Mouse (Mus musculus): ENCODE results near the gene Gm30083. TPM values are rescaled to one million over a fixed set of nuclear protein-coding genes. Genes with fewer than 3 reads are reported as not detected.

Gm30083 gene
- total RNA-seq, 2 experiments from 2014 or later: not detected

GRCm38 (mm10) chr14:33965675-33966074 is 49.3 kb downstream of the Gm30083 start:
- ATAC-seq (ENCODE audit: poor library complexity, severe bottlenecking): no peak

DNA sequence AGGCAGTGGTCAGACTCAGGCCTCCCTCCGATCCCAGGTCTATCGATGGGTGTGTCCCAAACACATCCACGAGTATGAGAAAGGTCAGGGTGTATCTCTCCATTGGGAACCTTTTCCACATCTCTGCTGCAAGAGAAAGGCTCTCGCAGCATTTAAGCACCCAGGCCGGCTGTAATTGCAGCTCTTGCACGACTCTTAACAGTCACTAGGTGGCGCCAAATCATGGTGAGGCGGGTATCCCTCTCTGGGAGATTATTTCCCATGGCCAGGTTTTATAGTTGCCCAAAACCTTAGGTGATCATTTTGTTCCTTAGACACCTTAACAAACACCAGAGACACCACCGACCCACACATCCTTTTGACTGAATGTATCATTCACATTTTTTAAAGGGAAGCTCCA is 55.6 kb downstream of the Gm30083 start:
- ATAC-seq (ENCODE audit: poor library complexity, severe bottlenecking): no peak

DNA sequence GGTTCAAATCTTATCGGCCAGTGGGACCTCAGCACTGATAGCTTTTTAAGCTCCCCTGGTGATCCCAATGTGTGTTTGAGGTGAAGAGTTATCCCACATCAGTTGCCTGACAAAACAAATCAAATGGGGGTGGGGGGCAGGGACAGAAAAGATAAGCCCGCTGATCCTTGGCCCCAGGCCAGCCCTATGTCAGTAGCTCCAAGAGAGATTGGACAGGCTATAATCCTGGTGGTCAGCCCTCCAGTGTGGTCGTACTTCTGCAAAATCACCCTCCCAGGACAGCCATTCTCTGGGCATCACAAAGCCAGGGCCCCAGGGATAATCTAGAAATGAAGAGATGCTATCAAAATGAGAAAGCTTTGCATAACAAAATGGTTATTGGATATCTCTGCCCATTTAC is 56.1 kb downstream of the Gm30083 start:
- ATAC-seq (ENCODE audit: poor library complexity, severe bottlenecking): no peak

GRCm38 (mm10) chr14:33958186-33958585 is 56.8 kb downstream of the Gm30083 start:
- ATAC-seq (ENCODE audit: poor library complexity, severe bottlenecking): no peak

DNA sequence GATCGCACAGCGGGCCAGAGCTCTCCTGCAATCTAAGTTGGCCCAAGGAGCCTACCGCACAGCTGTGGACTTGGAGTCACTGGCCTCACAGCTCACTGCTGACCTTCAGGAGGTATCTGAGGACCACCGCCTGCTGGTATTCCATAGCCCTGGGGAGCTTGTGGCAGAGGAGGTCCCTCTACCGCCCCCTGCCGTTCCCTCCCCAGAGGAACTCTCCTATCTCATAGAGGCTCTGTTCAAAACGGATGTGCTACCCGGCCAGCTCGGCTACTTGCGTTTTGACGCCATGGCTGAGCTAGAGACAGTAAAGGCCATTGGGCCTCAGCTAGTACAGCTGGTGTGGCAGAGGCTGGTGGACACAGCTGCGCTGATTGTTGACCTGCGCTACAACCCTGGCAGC is 58.9 kb downstream of the Gm30083 start:
- ATAC-seq (ENCODE audit: poor library complexity, severe bottlenecking): no peak

DNA sequence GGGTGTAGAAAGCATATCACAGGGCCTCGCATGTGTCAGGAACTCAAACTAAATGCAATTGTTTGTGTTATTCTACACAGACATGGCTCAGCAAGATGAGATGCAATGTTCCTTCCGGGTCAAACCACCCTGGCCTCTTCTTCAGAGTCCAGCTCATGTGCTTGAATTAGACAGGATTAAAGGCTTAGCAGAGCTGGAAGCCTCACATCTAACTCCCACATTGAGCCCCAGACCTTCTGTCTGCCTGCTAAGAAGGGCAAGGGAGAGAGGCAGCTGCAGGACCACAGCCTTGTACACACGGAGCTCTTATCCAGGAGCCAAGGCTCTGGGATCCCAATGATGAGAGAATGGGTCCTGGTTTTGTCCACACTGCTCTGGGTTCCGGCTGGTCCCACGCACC is 61.2 kb downstream of the Gm30083 start, which contains the start of gene Rbp3:
Rbp3 (plus strand) TSS at position 243 of the 400 bp plus-strand sequence.
- ATAC-seq (ENCODE audit: poor library complexity, severe bottlenecking): no peak

GRCm38 (mm10) chr14:33952233-33952981 is 62.6 kb downstream of the Gm30083 start:
- no peak for ATAC-seq (ENCODE audit: poor library complexity, severe bottlenecking)

- no peak for ATAC-seq (ENCODE audit: poor library complexity, severe bottlenecking)
These were observed 68.9 kb downstream of the Gm30083 start for GRCm38 (mm10) chr14:33946125-33946524.

GRCm38 (mm10) chr14:33942222-33942621 is 72.8 kb downstream of the Gm30083 start:
- no peak for ATAC-seq (ENCODE audit: poor library complexity, severe bottlenecking)

GRCm38 (mm10) chr14:33940739-33941138 is 74.2 kb downstream of the Gm30083 start, which contains the start of gene Gdf2:
Gdf2 (plus strand) TSS chr14:33941039.
- no peak for ATAC-seq (ENCODE audit: poor library complexity, severe bottlenecking)

GRCm38 (mm10) chr14:33939117-33939516 is 75.9 kb downstream of the Gm30083 start:
- no peak for ATAC-seq (ENCODE audit: poor library complexity, severe bottlenecking)

Other genes starting within 250 kb of the Gm30083 start
- not detected in 2 replicates for gene Gdf10, start 91.6 kb downstream of the Gm30083 start, total RNA-seq (2015)
- gene Gdf10, start 91.6 kb downstream of the Gm30083 start, total RNA-seq (2017): not detected in 2 replicates
- not detected in 2 replicates for gene Gdf2, start 74.1 kb downstream of the Gm30083 start, total RNA-seq (2015)
- gene Gdf2, start 74.1 kb downstream of the Gm30083 start, total RNA-seq (2017): not detected in 2 replicates
- gene Rbp3, start 61.2 kb downstream of the Gm30083 start, total RNA-seq (2015): not detected in 2 replicates
- not detected in 2 replicates for gene Rbp3, start 61.2 kb downstream of the Gm30083 start, total RNA-seq (2017)
- gene Zfp488, start 36.4 kb downstream of the Gm30083 start, total RNA-seq (2015): not detected in 2 replicates
- 0.08 TPM in 1 of 2 replicates, not detected in the other for gene Zfp488, start 36.4 kb downstream of the Gm30083 start, total RNA-seq (2017)
- gene Gm5460, start 1.6 kb upstream of the Gm30083 start, total RNA-seq (2015): not detected in 2 replicates
- not detected in 2 replicates for gene Gm5460, start 1.6 kb upstream of the Gm30083 start, total RNA-seq (2017)
- not detected in 2 replicates for gene Antxrl, start 37.5 kb upstream of the Gm30083 start, total RNA-seq (2015)
- gene Antxrl, start 37.5 kb upstream of the Gm30083 start, total RNA-seq (2017): not detected in 2 replicates
- not detected in 2 replicates for gene Anxa8, start 70.8 kb upstream of the Gm30083 start, total RNA-seq (2015)
- not detected in 2 replicates for gene Anxa8, start 70.8 kb upstream of the Gm30083 start, total RNA-seq (2017)
- gene A630023A22Rik, start 87.6 kb upstream of the Gm30083 start, total RNA-seq (2015): not detected in 2 replicates
- gene A630023A22Rik, start 87.6 kb upstream of the Gm30083 start, total RNA-seq (2017): not detected in 2 replicates
- not detected in 2 replicates for gene Npy4r, start 137.3 kb upstream of the Gm30083 start, total RNA-seq (2015)
- gene Npy4r, start 137.3 kb upstream of the Gm30083 start, total RNA-seq (2017): not detected in 2 replicates
- gene Gprin2, start 186.5 kb upstream of the Gm30083 start, total RNA-seq (2015): not detected in 2 replicates
- gene Gprin2, start 186.5 kb upstream of the Gm30083 start, total RNA-seq (2017): not detected in 2 replicates
- not detected in 2 replicates for gene Syt15, start 204.4 kb upstream of the Gm30083 start, total RNA-seq (2015)
- not detected in 2 replicates for gene Syt15, start 204.4 kb upstream of the Gm30083 start, total RNA-seq (2017)

Measured in megakaryocyte, adult 5-6 weeks (primary cell).